Mouse (Mus musculus) hindbrain, embryonic 14.5 days (tissue): Measurements from ENCODE around the gene Lsp1. TPM values are rescaled to one million over a fixed set of nuclear protein-coding genes. Genes with fewer than 3 reads are reported as not detected.

Experiments used
- ATAC-seq: fragments of 200-750 bp; cut with Nextera tagmentation; 2 replicates; pipeline ENCODE4 v1.8.0; 2017; ENCODE audit warnings: moderate number of reproducible peaks, mild to moderate bottlenecking, moderate TSS enrichment, moderate library complexity; ENCODE audit not compliant: low FRiP score
- DNase-seq: peaks from one replicate; pipeline ENCODE4 v3.0.0-alpha.2; 2015; ENCODE audit warnings: low spot score
- H3K27ac ChIP-seq: fragments of 300-500 bp; sonication (generic); 2 replicates; pipeline ENCODE4 v1.5.1; 2014; ENCODE audit warnings: mild to moderate bottlenecking, moderate library complexity
- H3K27me3 ChIP-seq: fragments of 300-500 bp; sonication (generic); 2 replicates; pipeline ENCODE4 v1.6.1; 2014; ENCODE audit warnings: mild to moderate bottlenecking, low read length, mixed read lengths; ENCODE audit not compliant: control insufficient read depth, insufficient read depth
- H3K36me3 ChIP-seq: fragments of 300-500 bp; sonication (generic); replicated peaks from 2 replicates; pipeline ENCODE4 v1.6.1; 2014; ENCODE audit not compliant: control insufficient read depth, insufficient read depth
- H3K4me1 ChIP-seq: fragments of 300-500 bp; sonication (generic); replicated peaks from 2 replicates; pipeline ENCODE4 v1.6.1; 2014; ENCODE audit warnings: antibody characterized with exemption, low read length, mixed read lengths; ENCODE audit not compliant: control insufficient read depth, insufficient read depth
- H3K4me2 ChIP-seq: fragments of 300-500 bp; sonication (generic); replicated peaks from 2 replicates; pipeline ENCODE4 v1.6.1; 2014; ENCODE audit warnings: mild to moderate bottlenecking, moderate library complexity
- H3K4me3 ChIP-seq: fragments of 300-500 bp; sonication (generic); replicated peaks from 2 replicates; pipeline ENCODE4 v1.5.1; 2014; ENCODE audit warnings: mild to moderate bottlenecking, low read length
- H3K9ac ChIP-seq: fragments of 300-500 bp; sonication (generic); 2 replicates; pipeline ENCODE4 v1.6.1; 2014
- H3K9me3 ChIP-seq: fragments of 300-500 bp; sonication (generic); 2 replicates; pipeline ENCODE4 v1.6.1; 2016; ENCODE audit warnings: low read length; ENCODE audit not compliant: control insufficient read depth
- WGBS: fragments of 180-500 bp; shearing (Covaris S2); extraction: QIAGEN DNeasy Blood & Tissue Kit; methylation state at CpG from one replicate; pipeline ENCODE4 v1.1.7; 2014; 5-methylcytosine and 5-hydroxymethylcytosine counted together
- polyA plus RNA-seq: library from polyadenylated mRNA; unstranded; fragments of >200 nt; fragmentation: Nextera tagmentation; extraction: Ambion mirVana; gene quantifications from 2 replicates; pipeline ENCODE4 v1.2.1, GENCODE M21; 2014

Gene Lsp1
- polyA plus RNA-seq, 1 experiment from 2014 or later, result 8.2 TPM

GRCm38 (mm10) chr7:142430160-142430678 is 30.4 kb upstream of the Lsp1 start:
- H3K4me3 ChIP-seq, result no peak overlapping the region
- H3K27me3 ChIP-seq, result no peaks in the 10 kb centered on the region
- H3K9me3 ChIP-seq, result no peaks in the 10 kb centered on the region
- no peaks in the 10 kb centered on the region for H3K36me3 ChIP-seq
- 0 out of 2 replicates have a peak overlapping the region, but pooled peaks have one; percentile 51 for H3K27ac ChIP-seq
- DNase-seq (peak; percentile 63), ATAC-seq (peak; percentile 61; the same call in 1 of the 2 replicates)
- H3K4me2 ChIP-seq, result no peak overlapping the region; the same call in 1 of the 2 replicates
- no peak overlapping the region for H3K9ac ChIP-seq
- 35% methylated on average over 12 of the region's 12 CpGs for WGBS
- H3K4me1 ChIP-seq, result 0 out of 2 replicates have a peak, but pooled peaks cover 12% of the 10 kb centered on the region

- ATAC-seq (no peak), DNase-seq (no peak)
- no peaks in the 10 kb centered on the region for H3K36me3 ChIP-seq
- no peaks in the 10 kb centered on the region for H3K27me3 ChIP-seq
- H3K27ac ChIP-seq, result no peak overlapping the region
- WGBS, result 83% methylated on average over 14 of the region's 14 CpGs
- H3K4me1 ChIP-seq, result 0 out of 2 replicates have a peak, but pooled peaks cover 12% of the 10 kb centered on the region
- no peaks in the 10 kb centered on the region for H3K9me3 ChIP-seq
- H3K4me2 ChIP-seq, result no peak overlapping the region
- no peak overlapping the region for H3K9ac ChIP-seq
- no peak overlapping the region for H3K4me3 ChIP-seq
These were observed 29.5 kb upstream of the Lsp1 start for GRCm38 (mm10) chr7:142431106-142431505.

- no peak for DNase-seq
- Histone ChIP-seq H3K4me2 (no peak overlapping the region), H3K27ac (no peak overlapping the region), H3K27me3 (no peaks in the 10 kb centered on the region), H3K36me3 (no peaks in the 10 kb centered on the region), H3K4me1 (0 out of 2 replicates have a peak, but pooled peaks cover 12% of the 10 kb centered on the region), H3K4me3 (no peak overlapping the region), H3K9me3 (no peaks in the 10 kb centered on the region), H3K9ac (no peak overlapping the region)
- no peak for ATAC-seq
- WGBS, result 62% methylated on average over 19 of the region's 19 CpGs
These were observed 27.0 kb upstream of the Lsp1 start for GRCm38 (mm10) chr7:142433623-142434022.

- Histone ChIP-seq H3K4me3 (no peak within 1 kb of the TSS), H3K9me3 (no peaks in the 10 kb centered on the region), H3K27ac (no peak within 1 kb of the TSS), H3K9ac (no peak within 1 kb of the TSS), H3K4me1 (0 out of 2 replicates have a peak, but pooled peaks cover 12% of the 10 kb centered on the region), H3K4me2 (no peak within 1 kb of the TSS), H3K27me3 (no peaks in the 10 kb centered on the region), H3K36me3 (no peaks in the 10 kb centered on the region)
- DNase-seq (no peak), ATAC-seq (no peak)
- WGBS, result 88% methylated on average over 10 of the region's 10 CpGs
These were observed 26.3 kb upstream of the Lsp1 start, which contains the start of gene Syt8 for GRCm38 (mm10) chr7:142434137-142434865. Gene Syt8 (plus strand): TSS chr7:142434850.

GRCm38 (mm10) chr7:142435524-142435923 is 25.1 kb upstream of the Lsp1 start:
- Histone ChIP-seq H3K9me3 (no peaks in the 10 kb centered on the region), H3K4me3 (no peak overlapping the region), H3K9ac (no peak overlapping the region), H3K36me3 (no peaks in the 10 kb centered on the region), H3K27ac (no peak overlapping the region), H3K4me1 (0 out of 2 replicates have a peak, but pooled peaks cover 9% of the 10 kb centered on the region), H3K4me2 (no peak overlapping the region), H3K27me3 (no peaks in the 10 kb centered on the region)
- DNase-seq (peak; percentile 82), ATAC-seq (no peak)
- WGBS, result 32% methylated on average over 4 of the region's 4 CpGs

- WGBS, result 85% methylated on average over 5 of the region's 5 CpGs
- no peak overlapping the region for H3K27ac ChIP-seq
- DNase-seq (no peak), ATAC-seq (no peak)
- no peak overlapping the region for H3K4me2 ChIP-seq
- H3K9me3 ChIP-seq, result no peaks in the 10 kb centered on the region
- no peaks in the 10 kb centered on the region for H3K36me3 ChIP-seq
- no peak overlapping the region for H3K4me3 ChIP-seq
- no peak overlapping the region for H3K9ac ChIP-seq
- no peaks in the 10 kb centered on the region for H3K27me3 ChIP-seq
- 0 out of 2 replicates have a peak, but pooled peaks cover 6% of the 10 kb centered on the region for H3K4me1 ChIP-seq
These were observed 23.3 kb upstream of the Lsp1 start for GRCm38 (mm10) chr7:142437324-142437723.

- H3K9ac ChIP-seq, result no peak overlapping the region
- H3K36me3 ChIP-seq, result no peaks in the 10 kb centered on the region
- H3K9me3 ChIP-seq, result no peaks in the 10 kb centered on the region
- DNase-seq (no peak), ATAC-seq (no peak)
- no peak overlapping the region for H3K27ac ChIP-seq
- no peak overlapping the region for H3K4me2 ChIP-seq
- no peak overlapping the region for H3K4me3 ChIP-seq
- no peaks in the 10 kb centered on the region for H3K27me3 ChIP-seq
- WGBS, result 83% methylated on average over 14 of the region's 14 CpGs
- H3K4me1 ChIP-seq, result no peaks in the 10 kb centered on the region
These were observed 20.6 kb upstream of the Lsp1 start for GRCm38 (mm10) chr7:142439966-142440365.

- ATAC-seq, result peak; percentile 37; the same call in 1 of the 2 replicates
- 63% methylated on average over 5 of the region's 5 CpGs for WGBS
These were observed 19.9 kb upstream of the Lsp1 start for GRCm38 (mm10) chr7:142440657-142441114.

GRCm38 (mm10) chr7:142441585-142441984 is 19.0 kb upstream of the Lsp1 start, which contains the start of gene Tnni2:
Gene Tnni2 (plus strand): TSS chr7:142441808.
- Histone ChIP-seq H3K27me3 (no peaks in the 10 kb centered on the region), H3K4me2 (no peak within 1 kb of the TSS), H3K9ac (no peak within 1 kb of the TSS), H3K27ac (no peak within 1 kb of the TSS), H3K4me1 (no peaks in the 10 kb centered on the region), H3K36me3 (no peaks in the 10 kb centered on the region), H3K9me3 (no peaks in the 10 kb centered on the region), H3K4me3 (no peak within 1 kb of the TSS)
- ATAC-seq (no peak), DNase-seq (no peak)
- 80% methylated on average over 9 of the region's 9 CpGs for WGBS

More at GRCm38 (mm10) chr7:142440657-142441114, 19.9 kb upstream of the Lsp1 start:
- Histone ChIP-seq H3K4me3 (no peak overlapping the region), H3K27me3 (no peaks in the 10 kb centered on the region), H3K27ac (no peak overlapping the region), H3K4me2 (no peak overlapping the region), H3K36me3 (no peaks in the 10 kb centered on the region), H3K4me1 (no peaks in the 10 kb centered on the region), H3K9me3 (no peaks in the 10 kb centered on the region), H3K9ac (no peak overlapping the region)
- peak; percentile 61 for DNase-seq
